ENCODE assay signal across 22 mouse cellular contexts in genomic region chr7:34308586-34308985, GRCm38 (mm10). TPM values are rescaled to one million over a fixed set of nuclear protein-coding genes. Genes with fewer than 3 reads are reported as not detected.
DNase-seq lines count a peak whose midpoint lies in the region; ATAC-seq and TF ChIP-seq lines count a peak whose summit lies in the region.
"Had no signal": no experiment of that assay in that cellular context is flagged by ENCODE, and none has a peak within 500 bp of the region (broad histone marks: within the 10 kb centered on the region; RNA-seq: fewer than 3 reads in every experiment).

No protein-coding gene starts in this region.

- intact Hi-C loops in gastrocnemius, adult 2 months (cut with DNase I) = loop anchor here (2.0 kb wide), 1 partner anchor 38 kb away; no protein-coding TSS in a partner anchor

- no peak for DNase-seq in gastrocnemius, adult 2 months
- no peak for DNase-seq in gastrocnemius, postnatal 10 days
- DNase-seq in intestine, embryonic 14.5 days (ENCODE audit: low spot score) = no peak
- DNase-seq in liver, adult 2 months (ENCODE audit: extremely low read depth, low read depth, low spot score) = no peak
- DNase-seq in liver = no peak
- no peak for DNase-seq in testis, postnatal 14 days (ENCODE audit: low spot score)
- DNase-seq: adrenal gland, postnatal 14 days; cerebellum, adult 9-10 months; embryo, embryonic 11 days; kidney, adult 11 months; right cerebral cortex, postnatal 25 days; thymus, adult 2 months had no signal

- TF ChIP-seq CTCF in gastrocnemius, adult 2 months (IDR thresholded peaks at IDR 0.05) = no peak
- TF ChIP-seq CTCF in liver, adult 2 months (IDR thresholded peaks at IDR 0.05; ENCODE audit: low read depth, low read length) = no peak
- TF ChIP-seq CTCF in testis, adult 2 months (IDR thresholded peaks at IDR 0.05; ENCODE audit: control insufficient read depth, insufficient read depth, insufficient replicate concordance, low read depth, low read length) = no peak

- WGBS in intestine, embryonic 14.5 days = 57% methylated on average over 5 of the region's 5 CpGs
- WGBS in intestine, embryonic 16.5 days = 66% methylated on average over 5 of the region's 5 CpGs
- WGBS in liver, adult 2 months = 67% methylated on average over 5 of the region's 5 CpGs

- peaks cover 8% of the 10 kb centered on the region; the same call in 1 of the 2 replicates for H3K4me1 ChIP-seq in intestine, embryonic 14.5 days (replicated peaks; ENCODE audit: control insufficient read depth, insufficient read depth, low read length)
- peaks cover 7% of the 10 kb centered on the region for H3K4me1 ChIP-seq in intestine, embryonic 16.5 days (ENCODE audit: control insufficient read depth, insufficient read depth, low read length)
- H3K4me1 ChIP-seq in liver, adult 2 months (ENCODE audit: control insufficient read depth, insufficient read depth, low read length) = peaks cover 9% of the 10 kb centered on the region
- H3K4me1 ChIP-seq in testis, adult 2 months (ENCODE audit: control insufficient read depth, insufficient read depth, low read length) = no peaks in the 10 kb centered on the region; the same call in 1 of the 2 replicates

- H3K9ac ChIP-seq in intestine, embryonic 14.5 days (ENCODE audit: low read length) = no peak overlapping the region
- H3K9ac ChIP-seq in intestine, embryonic 16.5 days (ENCODE audit: low read depth, low read length) = no peak overlapping the region
- H3K9ac ChIP-seq in liver, adult 2 months (ENCODE audit: low read depth, low read length) = no peak overlapping the region
- H3K9ac ChIP-seq: forebrain, embryonic 12.5 days; hindbrain, embryonic 12.5 days; liver, embryonic 14.5 days; neural tube, embryonic 13.5 days had no signal

- H3K9me3 ChIP-seq in intestine, embryonic 14.5 days (ENCODE audit: control insufficient read depth, low read length) = no peaks in the 10 kb centered on the region
- no peaks in the 10 kb centered on the region for H3K9me3 ChIP-seq in intestine, embryonic 16.5 days (ENCODE audit: control insufficient read depth, low read length)
- H3K9me3 ChIP-seq: forebrain, embryonic 12.5 days; hindbrain, embryonic 12.5 days; midbrain, embryonic 10.5 days; neural tube, embryonic 13.5 days had no signal

- H3K79me2 ChIP-seq in liver, adult 2 months (ENCODE audit: control insufficient read depth, insufficient read depth, low read length) = peaks cover 34% of the 10 kb centered on the region; the same call in 1 of the 2 replicates

- peak overlapping the region; percentile 99 for H3K27ac ChIP-seq in gastrocnemius, adult 2 months
- no peak overlapping the region for H3K27ac ChIP-seq in intestine, embryonic 14.5 days (ENCODE audit: low read depth)
- H3K27ac ChIP-seq in intestine, embryonic 16.5 days (ENCODE audit: low read length) = no peak overlapping the region
- H3K27ac ChIP-seq in liver, adult 2 months (replicated peaks; ENCODE audit: insufficient read depth, low read depth, low read length) = 0 out of 2 replicates have a peak overlapping the region, but pooled peaks have one; percentile 16
- peak overlapping the region; percentile 37; the same call in 1 of the 2 replicates for H3K27ac ChIP-seq in testis, adult 2 months (ENCODE audit: control insufficient read depth, insufficient read depth, low read depth, low read length)
- H3K27ac ChIP-seq: forebrain, embryonic 12.5 days; hindbrain, embryonic 12.5 days; liver, embryonic 14.5 days; midbrain, embryonic 10.5 days; neural tube, embryonic 13.5 days had no signal

- no peaks in the 10 kb centered on the region for H3K27me3 ChIP-seq in intestine, embryonic 14.5 days (replicated peaks; ENCODE audit: control insufficient read depth, insufficient read depth, low read length)
- no peaks in the 10 kb centered on the region for H3K27me3 ChIP-seq in intestine, embryonic 16.5 days (replicated peaks; ENCODE audit: control insufficient read depth, insufficient read depth, low read length)
- no peaks in the 10 kb centered on the region for H3K27me3 ChIP-seq in liver, adult 2 months (ENCODE audit: control insufficient read depth, insufficient read depth, low read length)
- no peaks in the 10 kb centered on the region for H3K27me3 ChIP-seq in testis, adult 2 months (ENCODE audit: control insufficient read depth, insufficient read depth, low read length)
- H3K27me3 ChIP-seq: CH12.LX; forebrain, embryonic 12.5 days; hindbrain, embryonic 12.5 days; neural tube, embryonic 13.5 days had no signal

- peak overlapping the region; percentile 21 for H3K4me3 ChIP-seq in gastrocnemius, adult 2 months
- H3K4me3 ChIP-seq in intestine, embryonic 14.5 days (ENCODE audit: low read depth, low read length) = no peak overlapping the region
- no peak overlapping the region for H3K4me3 ChIP-seq in intestine, embryonic 16.5 days (ENCODE audit: low read length)
- no peak overlapping the region for H3K4me3 ChIP-seq in liver, adult 2 months (ENCODE audit: insufficient read depth, low read depth, low read length)
- no peak overlapping the region for H3K4me3 ChIP-seq in testis, adult 2 months (ENCODE audit: control insufficient read depth, low read depth, low read length)
- H3K4me3 ChIP-seq: forebrain, embryonic 12.5 days; hindbrain, embryonic 12.5 days; midbrain, embryonic 10.5 days; neural tube, embryonic 13.5 days had no signal

- H3K36me3 ChIP-seq in intestine, embryonic 14.5 days (ENCODE audit: control insufficient read depth, insufficient read depth, low read length) = no peaks in the 10 kb centered on the region
- H3K36me3 ChIP-seq in intestine, embryonic 16.5 days (ENCODE audit: control insufficient read depth, insufficient read depth, low read length) = no peaks in the 10 kb centered on the region
- H3K36me3 ChIP-seq in liver, adult 2 months (ENCODE audit: control insufficient read depth, insufficient read depth, low read length) = peaks cover 4% of the 10 kb centered on the region; the same call in 1 of the 2 replicates
- no peaks in the 10 kb centered on the region for H3K36me3 ChIP-seq in testis, adult 2 months (ENCODE audit: control insufficient read depth, insufficient read depth, low read length)
- H3K36me3 ChIP-seq: forebrain, embryonic 12.5 days; hindbrain, embryonic 12.5 days; midbrain, embryonic 10.5 days; neural tube, embryonic 13.5 days had no signal

- TF ChIP-seq POLR2A in liver, adult 2 months (IDR thresholded peaks at IDR 0.05; ENCODE audit: extremely low read depth, insufficient read depth, low read length) = no peak
- TF ChIP-seq POLR2A in testis, adult 2 months (IDR thresholded peaks at IDR 0.05; ENCODE audit: control insufficient read depth, low read depth, low read length) = no peak

- no peak for ATAC-seq in intestine, embryonic 14.5 days (replicated peaks; ENCODE audit: low FRiP score, low TSS enrichment, low read depth)
- no peak for ATAC-seq in intestine, embryonic 16.5 days

- H3K4me2 ChIP-seq in intestine, embryonic 14.5 days (ENCODE audit: low read length) = peak overlapping the region; percentile 2; the same call in 1 of the 2 replicates
- H3K4me2 ChIP-seq in intestine, embryonic 16.5 days (ENCODE audit: low read depth, low read length) = no peak overlapping the region
- H3K4me2 ChIP-seq: forebrain, embryonic 12.5 days; hindbrain, embryonic 12.5 days; neural tube, embryonic 13.5 days had no signal

RNA-seq across cellular contexts. Expression of gene 4931406P16Rik, which starts 4.8 kb away (rescaled TPM):
- 10 to 100 TPM; 36.6 to 51.9 TPM for total RNA-seq in gastrocnemius, adult 2 months (2021)
- 10 to 100 TPM; 51.2 to 64.1 TPM for total RNA-seq in gastrocnemius, postnatal 10 days (2021)
- polyA plus RNA-seq in intestine, embryonic 14.5 days (2014; fragmentation: Nextera tagmentation; extraction: Ambion mirVana) = 37.8 and 47.5 TPM in 2 replicates
- 22.7 and 23.5 TPM in 2 replicates for polyA plus RNA-seq in intestine, embryonic 16.5 days (2015; fragmentation: Nextera tagmentation; extraction: Ambion mirVana)
- total RNA-seq in liver, adult 2 months (2014; rRNA removed) = 11.7 and 12.6 TPM in 2 replicates
- 6.9 and 10.1 TPM in 2 replicates for polyA plus RNA-seq in liver, adult 2 months (2012; rRNA removed)
- polyA plus RNA-seq in testis, adult 2 months (2012; rRNA removed) = 16.3 and 17.6 TPM in 2 replicates

RNA-seq across cellular contexts. Expression of gene Gm6096, which starts 57.7 kb away (rescaled TPM):
- total RNA-seq in gastrocnemius, adult 2 months (2021) = not detected
- not detected for total RNA-seq in gastrocnemius, postnatal 10 days (2021)
- polyA plus RNA-seq in intestine, embryonic 14.5 days (2014; fragmentation: Nextera tagmentation; extraction: Ambion mirVana) = 0.69 TPM in 1 of 2 replicates, not detected in the other
- not detected in 2 replicates for polyA plus RNA-seq in intestine, embryonic 16.5 days (2015; fragmentation: Nextera tagmentation; extraction: Ambion mirVana)
- not detected in 2 replicates for total RNA-seq in liver, adult 2 months (2014; rRNA removed)
- polyA plus RNA-seq in liver, adult 2 months (2012; rRNA removed) = not detected in 2 replicates
- not detected in 2 replicates for polyA plus RNA-seq in testis, adult 2 months (2012; rRNA removed)
- total RNA-seq: adrenal gland, postnatal 14 days; CH12.LX; layer of hippocampus, adult 8-10 months; monocyte, adult 5-6 weeks had no signal
- polyA plus RNA-seq: forebrain, embryonic 12.5 days; hindbrain, embryonic 12.5 days; midbrain, embryonic 10.5 days; neural tube, embryonic 13.5 days; thymus, adult 2 months had no signal

Comparison
In these comparisons a context has a peak if more than half of its experiments do, and no peak if none do; other contexts are left out.
1. H3K27ac ChIP-seq: peak in gastrocnemius, adult 2 months (single experiment), liver, adult 2 months (single experiment) and testis, adult 2 months (single experiment); none in intestine, embryonic 14.5 days (single experiment) and intestine, embryonic 16.5 days (single experiment).